Mouse (Mus musculus): ENCODE data around the gene Tjp1.

- no peak for TF ChIP-seq CTCF (IDR thresholded peaks at IDR 0.05; ENCODE audit: extremely low read depth, insufficient read depth, low read length)
- no peak for TF ChIP-seq POLR2A (IDR thresholded peaks at IDR 0.05; ENCODE audit: extremely low read depth, insufficient read depth, low read length)
Measured at GRCm38 (mm10) chr7:65381896-65382295, 145.7 kb downstream of the Tjp1 start.
